Mouse (Mus musculus): ENCODE results near the gene Thrb.

The Thrb gene

GRCm38 (mm10) chr14:17659686-17660328 is at the start of gene Thrb:
TSS of gene Thrb (plus strand) at chr14:17660261.
- no peak for DNase-seq (ENCODE audit: low read depth)

- DNase-seq (ENCODE audit: low read depth): no peak
Observed at GRCm38 (mm10) chr14:17621671-17622070, 38.4 kb upstream of the Thrb start.

- no peak for DNase-seq (ENCODE audit: low read depth)
Observed at GRCm38 (mm10) chr14:17623936-17624335, 36.1 kb upstream of the Thrb start.

- DNase-seq (ENCODE audit: low read depth): no peak
Observed at GRCm38 (mm10) chr14:17629215-17629614, 30.8 kb upstream of the Thrb start.

GRCm38 (mm10) chr14:17632887-17633522 is 27.1 kb upstream of the Thrb start:
- DNase-seq (ENCODE audit: low read depth): no peak

- no peak for DNase-seq (ENCODE audit: low read depth)
Observed at GRCm38 (mm10) chr14:17636971-17637370, 23.1 kb upstream of the Thrb start.

- DNase-seq (ENCODE audit: low read depth): no peak
Observed at GRCm38 (mm10) chr14:17641770-17642169, 18.3 kb upstream of the Thrb start.

GRCm38 (mm10) chr14:17655084-17655483 is 5.0 kb upstream of the Thrb start:
- DNase-seq (ENCODE audit: low read depth): no peak

- DNase-seq (ENCODE audit: low read depth): no peak
Observed at GRCm38 (mm10) chr14:17659031-17659430, 1.0 kb upstream of the Thrb start.

GRCm38 (mm10) chr14:17660329-17661099 is 453 bp downstream of the Thrb start:
- DNase-seq (ENCODE audit: low read depth): no peak

- DNase-seq (ENCODE audit: low read depth): no peak
Observed at GRCm38 (mm10) chr14:17661100-17661521, 1.1 kb downstream of the Thrb start.

GRCm38 (mm10) chr14:17662087-17662486 is 2.0 kb downstream of the Thrb start:
- DNase-seq (ENCODE audit: low read depth): no peak

GRCm38 (mm10) chr14:17674335-17674734 is 14.3 kb downstream of the Thrb start:
- DNase-seq (ENCODE audit: low read depth): no peak

GRCm38 (mm10) chr14:17675214-17675613 is 15.2 kb downstream of the Thrb start:
- no peak for DNase-seq (ENCODE audit: low read depth)

GRCm38 (mm10) chr14:17681479-17681878 is 21.4 kb downstream of the Thrb start:
- DNase-seq (ENCODE audit: low read depth): no peak

- no peak for DNase-seq (ENCODE audit: low read depth)
Observed at GRCm38 (mm10) chr14:17684881-17685280, 24.8 kb downstream of the Thrb start.

GRCm38 (mm10) chr14:17685491-17685890 is 25.4 kb downstream of the Thrb start:
- DNase-seq (ENCODE audit: low read depth): no peak

GRCm38 (mm10) chr14:17686939-17687338 is 26.9 kb downstream of the Thrb start:
- no peak for DNase-seq (ENCODE audit: low read depth)

- no peak for DNase-seq (ENCODE audit: low read depth)
Observed at GRCm38 (mm10) chr14:17691246-17691645, 31.2 kb downstream of the Thrb start.

GRCm38 (mm10) chr14:17695526-17695925 is 35.5 kb downstream of the Thrb start:
- DNase-seq (ENCODE audit: low read depth): no peak

GRCm38 (mm10) chr14:17697920-17698632 is 38.0 kb downstream of the Thrb start:
- DNase-seq (ENCODE audit: low read depth): no peak

- DNase-seq (ENCODE audit: low read depth): no peak
Observed at GRCm38 (mm10) chr14:17700228-17700627, 40.2 kb downstream of the Thrb start.
